Mouse (Mus musculus) adrenal gland, postnatal 14 days (tissue): Measurements from ENCODE around the gene Car6. TPM values are rescaled to one million over a fixed set of nuclear protein-coding genes. Genes with fewer than 3 reads are reported as not detected.

Experiments used
- DNase-seq: peaks from one replicate; pipeline ENCODE4 v3.0.0; 2021; ENCODE audit warnings: mixed read lengths
- total RNA-seq: library from RNA; stranded (reverse); gene quantifications from 2 replicates; pipeline ENCODE4 v1.2.3, GENCODE M21; 2021

The Car6 gene
- total RNA-seq, 1 experiment from 2014 or later, result 0.44 TPM

DNA sequence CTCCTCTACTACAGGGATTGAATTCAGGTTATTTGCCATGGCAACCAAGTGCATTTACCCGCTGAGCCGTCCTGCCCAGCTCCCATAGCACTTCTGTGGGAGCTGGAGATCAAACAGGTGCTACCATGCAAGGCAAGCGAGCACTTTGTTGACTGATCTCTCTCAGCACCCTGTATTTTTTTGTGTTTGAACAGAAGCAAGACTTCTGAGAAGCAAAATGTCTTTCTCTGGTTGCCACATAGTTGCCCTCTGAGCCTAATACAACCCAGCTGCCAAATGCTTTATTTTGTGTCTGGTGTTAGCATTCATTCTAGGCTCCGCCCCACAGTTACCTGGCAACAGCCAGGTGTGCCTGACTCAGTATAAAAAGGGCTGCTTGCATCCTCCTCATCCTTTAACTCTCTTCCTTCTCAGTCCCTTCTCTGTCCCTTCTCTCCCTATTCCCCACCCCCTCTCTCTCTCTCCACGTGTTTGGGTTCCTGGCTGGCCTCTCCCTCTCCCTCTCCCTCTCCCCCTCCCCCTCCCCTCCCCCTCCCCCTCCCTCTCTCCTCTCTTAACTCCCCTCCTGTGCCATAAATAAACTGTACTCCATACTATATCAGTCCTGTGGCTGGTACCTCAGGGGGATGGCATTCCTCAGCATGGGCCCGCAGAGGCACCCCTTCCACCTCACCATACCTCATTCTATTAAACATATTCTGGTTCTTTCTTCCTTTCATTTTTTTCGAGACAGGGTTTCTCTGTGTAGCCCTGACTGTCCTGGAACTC, 27.6 kb upstream of the Car6 start:
- DNase-seq, result no peak

DNA sequence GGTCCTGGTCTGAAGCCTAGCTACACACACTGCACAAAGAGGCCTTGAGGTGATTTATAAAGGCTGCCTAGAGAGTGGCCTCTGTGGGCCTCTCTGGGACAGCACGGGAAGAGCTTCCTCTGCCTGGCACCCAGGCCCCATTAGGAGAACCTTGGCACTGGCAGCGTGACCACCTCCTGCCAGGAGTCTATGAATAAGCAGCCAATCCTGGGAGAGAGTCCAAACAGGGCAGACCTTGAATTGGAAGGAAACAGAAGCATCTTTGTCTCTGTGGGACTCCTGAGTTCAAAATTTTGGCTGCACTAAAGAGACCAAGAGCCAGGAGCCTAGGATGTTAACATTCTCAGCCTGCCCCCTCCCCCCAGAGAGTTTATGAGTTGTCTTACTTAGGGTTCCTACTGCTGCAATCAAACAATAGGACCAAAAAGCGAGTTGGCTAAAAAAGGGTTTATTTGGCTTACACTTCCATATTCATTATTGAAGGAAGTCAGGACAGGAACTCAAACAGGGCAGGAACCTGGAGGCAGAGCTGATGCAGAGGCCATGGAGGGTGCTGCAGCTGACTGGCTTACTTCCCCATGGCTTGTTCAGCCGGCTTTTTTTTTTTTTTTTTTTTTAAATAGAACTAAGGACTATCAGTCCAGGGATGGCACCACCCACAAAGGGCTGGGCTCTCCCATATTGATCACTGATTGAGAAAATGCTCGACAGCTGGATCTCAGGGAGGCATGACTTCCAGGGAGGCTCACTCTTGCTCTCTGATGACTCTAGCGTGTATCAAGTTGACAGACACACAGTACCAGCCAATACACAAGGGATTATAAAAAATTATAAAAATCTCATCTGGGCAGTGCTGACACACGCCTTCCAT, 25.9 kb upstream of the Car6 start:
- peak; percentile 92 for DNase-seq

DNA sequence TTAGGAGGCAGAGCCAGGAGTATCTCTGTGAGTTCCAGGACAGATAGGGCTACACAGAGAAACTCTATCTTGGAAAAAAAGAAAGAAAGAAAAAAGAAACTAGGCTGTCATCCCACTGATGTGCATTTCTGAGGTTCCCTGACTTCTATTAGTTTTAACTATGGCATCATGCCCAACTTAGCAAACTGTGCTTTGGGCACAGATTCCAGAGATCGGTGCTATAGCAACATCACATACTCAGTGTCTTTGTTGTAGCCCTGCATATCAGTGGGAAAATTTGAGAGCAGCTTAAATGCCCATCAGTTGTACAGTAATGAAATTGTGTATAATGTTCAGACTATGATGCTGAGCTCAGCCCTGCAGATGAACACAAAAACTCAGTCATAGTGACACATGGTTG, 24.6 kb upstream of the Car6 start:
- no peak for DNase-seq

DNA sequence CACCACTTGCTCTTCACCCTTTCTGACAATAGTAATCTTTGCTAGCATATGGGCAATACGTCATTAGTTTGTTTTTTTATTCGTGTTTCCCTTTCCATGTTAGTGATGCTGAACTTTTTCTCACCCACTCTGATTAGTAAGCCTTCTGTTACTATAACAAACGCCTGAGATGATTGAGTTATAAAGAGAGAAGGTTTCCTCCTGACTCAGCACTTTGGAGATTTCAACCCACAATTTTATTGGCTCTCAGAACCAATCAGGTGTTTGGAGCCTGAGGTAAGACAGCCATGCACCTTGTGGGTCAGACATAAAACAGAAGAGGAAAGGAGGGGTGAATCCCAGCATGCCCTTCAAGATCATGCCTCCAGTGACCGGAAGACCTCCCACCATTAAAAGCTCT, 22.7 kb upstream of the Car6 start:
- no peak for DNase-seq

DNA sequence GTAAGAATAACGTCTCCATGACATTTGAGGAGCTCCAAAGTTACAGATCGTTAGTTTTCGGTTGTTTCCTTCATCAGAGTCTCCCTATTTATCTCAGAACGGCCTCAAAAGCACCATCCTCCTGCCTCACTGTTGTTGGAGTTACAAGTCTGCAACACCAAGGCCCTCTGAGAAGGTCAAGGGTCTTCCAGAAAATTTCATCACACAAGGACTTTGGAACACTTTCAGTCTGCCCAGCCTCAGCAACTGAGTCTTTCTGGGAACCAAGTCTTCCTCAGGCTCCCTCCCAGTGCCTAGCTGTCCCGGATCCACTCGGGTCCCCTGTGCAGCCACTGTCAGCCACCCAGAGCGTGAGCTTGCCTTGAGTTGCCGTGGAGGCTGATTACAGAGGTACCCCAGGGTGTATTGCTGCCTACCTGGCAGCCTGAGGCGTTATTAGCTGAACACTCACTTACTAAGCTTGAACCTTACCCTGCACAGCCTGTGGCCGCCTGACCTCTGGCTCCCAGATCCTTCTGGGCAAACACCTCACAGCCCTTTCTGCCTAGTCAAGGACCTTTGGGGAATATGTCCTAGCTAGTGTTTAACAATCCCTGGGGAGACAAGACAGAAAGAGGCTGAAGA, 20.0 kb upstream of the Car6 start:
- peak; percentile 48 for DNase-seq

DNA sequence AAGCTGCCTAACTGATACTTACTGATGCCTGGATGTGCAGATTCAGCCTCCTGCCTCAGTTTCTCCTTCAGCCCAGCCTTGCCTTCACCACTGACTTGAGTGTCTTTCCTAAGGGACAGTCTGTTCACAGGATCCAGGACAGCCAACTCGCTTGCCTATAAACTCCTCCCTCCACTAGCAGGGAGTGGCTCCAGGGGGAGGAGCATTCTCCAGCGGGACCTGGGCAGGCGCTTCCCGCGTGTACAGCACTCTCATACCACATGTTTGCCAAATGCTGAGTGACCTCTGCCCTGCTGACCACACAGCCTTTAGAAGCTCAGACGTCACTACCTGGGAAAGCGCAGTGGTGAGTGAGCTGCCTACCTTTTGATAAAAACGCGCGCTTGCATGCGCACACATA, 19.5 kb upstream of the Car6 start:
- peak; percentile 86 for DNase-seq

DNA sequence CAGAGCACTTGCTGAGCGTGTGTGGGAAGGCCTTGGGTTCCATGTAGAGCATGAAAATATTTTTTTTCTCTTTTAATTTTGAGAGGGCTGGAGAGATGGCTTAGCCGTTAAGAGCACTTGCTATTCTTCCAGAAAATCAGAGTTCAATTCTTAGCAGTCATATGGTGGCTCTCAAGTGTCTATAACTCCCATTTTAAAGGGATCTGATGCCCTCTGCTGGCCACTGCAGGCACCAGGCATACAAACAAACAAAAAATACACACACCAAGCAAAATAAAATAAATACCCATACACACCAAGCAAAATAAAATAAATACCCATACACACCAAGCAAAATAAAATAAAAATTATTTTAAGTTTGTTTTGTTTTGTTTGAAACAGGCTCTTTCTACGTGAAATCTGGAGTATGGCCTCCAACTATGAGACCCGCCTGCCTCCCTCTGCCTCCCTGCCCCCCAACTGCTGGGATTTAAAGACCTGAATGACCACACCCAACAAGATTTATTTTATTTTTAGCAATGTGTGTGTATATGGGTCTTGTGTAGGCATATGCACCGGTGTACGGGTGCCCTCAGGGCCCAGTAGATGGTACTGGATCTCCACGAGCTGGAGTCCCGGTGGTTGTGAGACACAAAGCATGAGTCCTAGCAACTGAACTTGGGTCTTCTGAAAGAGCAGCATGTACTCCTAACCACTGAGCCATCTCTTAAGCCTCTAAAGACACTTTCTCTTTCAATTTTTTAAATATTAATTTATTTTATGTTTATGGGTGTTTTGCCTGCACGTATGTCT, 18.6 kb upstream of the Car6 start:
- peak; percentile 74 for DNase-seq

DNA sequence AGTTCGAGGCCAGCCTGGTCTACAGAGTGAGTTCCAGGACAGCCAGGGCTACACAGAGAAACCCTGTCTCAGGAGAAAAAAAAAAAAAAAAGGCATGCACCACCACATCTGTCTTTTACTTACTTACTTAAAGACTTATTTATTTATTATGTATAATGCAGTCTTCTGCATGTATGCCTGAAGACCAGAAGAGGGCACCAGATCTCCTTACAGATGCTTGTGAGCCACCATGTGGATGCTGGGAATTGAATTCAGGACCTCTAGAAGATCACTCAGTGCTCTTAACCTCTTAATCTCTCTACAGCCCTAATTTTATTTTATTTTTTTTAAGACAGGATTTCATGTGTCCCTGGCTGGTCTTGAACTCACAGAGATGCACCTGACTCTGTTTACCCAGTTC, 16.8 kb upstream of the Car6 start:
- no peak for DNase-seq

DNA sequence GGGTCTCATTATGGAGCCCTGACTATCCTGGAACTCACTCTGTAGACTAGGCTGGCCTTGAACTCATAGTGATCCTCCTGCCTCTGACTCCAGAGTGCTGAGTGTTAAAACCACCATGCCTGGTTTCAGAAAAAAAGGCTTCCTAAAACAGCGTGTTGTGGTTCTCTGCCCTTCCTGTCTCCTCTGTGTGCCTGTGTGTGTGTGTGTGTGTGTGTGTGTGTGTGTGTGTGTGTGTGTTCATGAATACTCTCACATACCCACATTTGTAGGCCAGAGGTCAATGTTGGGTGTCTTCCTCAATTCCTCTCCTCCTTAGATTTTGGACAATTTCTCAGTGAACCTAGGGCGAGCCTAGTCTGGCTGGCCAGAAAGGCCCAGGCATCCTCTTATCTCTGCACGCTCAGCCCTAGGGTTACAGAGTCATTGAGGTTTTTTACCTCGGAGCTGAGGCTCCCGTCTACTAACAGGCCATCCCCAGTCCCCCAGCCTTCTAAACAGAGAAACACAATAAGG, 16.0 kb upstream of the Car6 start:
- DNase-seq, result no peak

DNA sequence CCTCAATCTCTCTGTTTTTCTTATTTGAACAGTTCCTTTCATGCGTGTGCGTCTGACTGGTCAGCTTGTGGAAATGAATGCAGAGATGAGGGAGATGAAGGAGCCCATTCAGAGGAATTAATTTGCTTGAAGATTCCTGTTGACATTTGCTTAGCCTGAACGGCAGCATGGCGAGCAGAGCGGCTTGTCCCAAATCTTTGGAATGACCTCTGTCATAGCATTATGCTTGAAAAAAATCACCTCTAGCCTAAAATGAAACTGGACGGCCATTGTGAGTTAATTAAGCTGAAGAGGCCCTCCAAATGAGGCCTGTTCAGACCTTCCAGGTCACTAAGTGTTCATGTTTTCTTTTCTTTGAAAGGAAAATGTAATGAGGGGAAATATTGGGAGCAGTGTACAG, 15.3 kb upstream of the Car6 start:
- no peak for DNase-seq

DNA sequence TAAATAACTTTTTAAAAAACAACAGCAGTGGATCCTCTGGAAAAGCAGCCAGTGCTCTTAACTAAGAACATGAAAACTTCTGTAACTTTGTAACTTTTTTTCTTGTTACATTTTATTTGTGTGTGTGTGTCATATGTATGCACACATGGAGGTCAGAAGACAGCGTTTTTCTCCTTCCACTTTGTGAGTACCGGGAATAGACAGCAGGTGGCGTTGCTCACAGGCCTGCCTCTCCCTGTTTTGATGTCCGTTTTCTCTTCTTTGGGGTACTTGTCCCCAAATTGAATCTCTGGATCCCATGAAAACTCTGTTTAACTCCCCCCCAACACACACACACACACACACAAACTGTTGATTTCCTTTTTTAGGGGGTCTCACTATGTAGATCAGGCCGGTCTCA, 12.8 kb upstream of the Car6 start:
- DNase-seq, result no peak

DNA sequence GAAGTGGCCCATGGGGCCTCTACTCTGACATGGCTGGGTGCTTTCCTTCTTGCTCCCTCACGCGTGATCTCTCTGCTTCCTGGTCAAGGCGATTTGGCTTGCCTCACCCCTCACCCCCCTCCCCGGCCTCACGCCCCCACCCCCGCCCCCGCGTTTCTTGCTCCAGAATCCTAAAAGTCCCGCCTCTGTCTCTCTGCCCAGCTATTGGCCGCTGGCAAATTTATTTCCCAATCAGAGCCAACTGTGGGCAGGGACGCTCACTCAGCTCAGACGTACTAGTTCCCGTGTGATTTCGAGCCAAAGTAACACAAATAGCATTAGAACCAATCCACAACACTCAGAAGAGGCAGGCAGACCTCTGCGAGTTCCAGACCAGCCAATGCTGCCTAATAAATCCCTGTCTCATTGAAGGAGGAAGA, 11.4 kb upstream of the Car6 start:
- peak; percentile 82 for DNase-seq

DNA sequence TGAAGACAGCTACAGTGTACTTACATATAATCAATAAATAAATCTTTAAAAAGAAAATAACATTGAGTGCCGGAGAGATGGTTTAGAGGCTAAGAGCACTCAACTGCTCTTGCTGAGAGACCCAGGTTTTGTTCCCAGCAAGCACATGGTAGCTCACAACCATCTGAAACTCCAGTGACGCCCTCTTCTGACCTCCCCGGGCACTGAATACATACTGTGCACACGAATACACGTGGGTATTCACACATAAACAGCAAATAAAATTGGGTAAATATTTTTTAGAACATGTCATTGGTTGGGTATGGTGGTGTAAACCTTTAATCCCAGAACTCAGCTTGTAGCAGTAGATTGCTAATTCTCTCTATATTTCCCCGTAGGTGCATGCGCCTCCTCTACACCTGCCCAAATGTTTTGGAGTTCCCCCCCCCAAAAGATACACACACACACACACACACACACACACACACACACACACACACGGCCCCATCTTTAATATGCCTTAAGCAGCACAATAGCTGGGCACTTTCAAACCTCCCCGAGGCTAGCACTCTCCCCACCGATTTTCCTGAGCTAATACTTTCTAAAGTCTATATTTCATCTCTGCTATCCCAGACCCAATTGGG, 10.9 kb upstream of the Car6 start:
- no peak for DNase-seq

DNA sequence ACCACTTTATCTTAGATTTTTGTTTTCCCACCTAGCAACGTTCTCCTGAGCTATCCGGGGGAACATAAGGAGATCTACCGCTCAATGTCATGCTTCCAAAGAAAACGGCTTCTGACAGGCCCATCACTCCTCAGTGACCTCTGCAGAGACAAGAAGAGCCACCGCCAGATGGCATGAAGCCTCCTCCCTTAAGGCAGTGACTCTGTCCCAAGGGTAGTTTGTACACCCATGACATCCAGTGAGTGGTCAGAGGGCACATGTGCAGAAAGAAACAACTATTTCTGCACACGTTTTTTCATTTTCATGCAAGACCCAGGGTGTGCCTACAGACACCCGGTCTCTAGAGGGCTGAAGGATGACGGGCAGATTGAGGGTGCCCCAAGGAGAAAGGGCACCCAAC, 9.2 kb upstream of the Car6 start:
- no peak for DNase-seq

DNA sequence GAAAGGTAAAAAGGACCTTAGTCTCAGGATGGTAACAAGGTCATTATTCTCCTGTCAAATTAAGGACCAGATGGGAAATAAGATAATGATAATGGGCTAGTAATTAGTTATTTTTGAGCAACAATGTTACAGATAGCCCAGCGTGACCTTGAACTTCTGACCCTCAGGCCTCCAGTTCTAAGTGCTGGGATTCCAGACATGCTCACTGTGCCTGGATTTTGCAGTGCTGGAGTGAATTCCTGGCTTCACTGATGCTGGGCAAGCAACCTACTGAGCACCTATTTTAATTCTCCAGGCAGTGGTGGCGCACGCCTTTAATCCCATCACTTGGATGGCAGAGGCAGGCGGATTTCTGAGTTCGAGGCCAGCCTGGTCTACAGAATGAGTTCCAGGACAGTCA, 8.6 kb upstream of the Car6 start:
- no peak for DNase-seq

DNA sequence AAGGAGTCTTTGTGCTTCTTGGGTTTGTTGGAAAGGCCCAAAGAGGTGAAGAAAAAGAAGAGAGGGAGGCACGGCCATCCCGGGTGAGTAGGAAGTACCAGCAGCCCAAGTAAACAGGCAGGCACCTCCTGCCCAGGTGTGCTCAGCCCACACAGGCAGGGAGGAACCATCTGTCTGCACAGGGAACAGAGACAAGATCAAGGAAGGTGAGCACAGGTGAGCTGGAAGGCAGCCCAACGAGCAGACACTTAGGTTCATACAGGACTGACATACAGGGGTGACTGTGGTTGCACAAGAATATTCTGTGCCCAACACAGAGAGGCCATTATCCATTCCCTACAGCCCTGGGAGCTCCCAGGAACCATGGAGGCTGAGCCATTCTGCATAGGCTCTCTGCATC, 3.7 kb upstream of the Car6 start:
- DNase-seq, result no peak

DNA sequence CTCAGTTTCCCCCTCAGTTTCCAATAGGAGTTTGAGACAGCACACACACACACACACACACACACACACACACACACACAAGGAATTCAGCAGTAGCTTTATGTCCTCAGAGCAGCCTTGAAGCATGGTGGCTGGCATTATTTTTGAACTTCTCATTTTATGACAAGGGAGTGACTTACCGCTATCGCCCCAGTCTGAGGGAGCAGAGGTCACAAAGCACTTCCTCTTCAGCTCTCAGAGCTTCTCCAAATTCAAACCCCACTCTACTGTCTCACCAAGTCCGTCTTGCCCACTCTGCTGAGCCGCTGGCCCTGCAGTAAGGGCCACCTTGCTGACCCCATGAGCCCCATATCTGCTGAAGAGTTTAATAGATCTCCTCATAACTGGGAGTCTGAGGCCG, 1.6 kb upstream of the Car6 start:
- no peak for DNase-seq

DNA sequence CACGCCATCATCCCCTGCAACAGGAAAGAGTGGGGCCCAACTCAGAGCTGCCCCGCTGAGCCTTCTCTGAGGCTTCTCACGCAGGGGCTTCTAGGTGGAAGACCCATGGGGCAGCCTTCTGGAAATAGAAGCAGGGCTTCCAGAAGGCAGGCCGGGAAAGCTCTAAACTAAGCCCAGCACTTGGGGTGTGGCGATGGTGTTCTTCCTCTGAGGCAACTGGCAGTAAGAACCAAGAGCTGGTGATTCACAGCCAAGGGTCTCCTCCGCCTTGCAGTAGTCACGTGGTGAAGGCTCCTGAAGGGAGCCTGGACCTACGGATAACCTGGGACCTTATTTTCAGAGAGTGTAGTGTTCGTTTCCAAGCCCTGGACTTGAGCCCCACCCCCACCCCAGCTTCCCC, 2.9 kb downstream of the Car6 start:
- DNase-seq, result no peak

DNA sequence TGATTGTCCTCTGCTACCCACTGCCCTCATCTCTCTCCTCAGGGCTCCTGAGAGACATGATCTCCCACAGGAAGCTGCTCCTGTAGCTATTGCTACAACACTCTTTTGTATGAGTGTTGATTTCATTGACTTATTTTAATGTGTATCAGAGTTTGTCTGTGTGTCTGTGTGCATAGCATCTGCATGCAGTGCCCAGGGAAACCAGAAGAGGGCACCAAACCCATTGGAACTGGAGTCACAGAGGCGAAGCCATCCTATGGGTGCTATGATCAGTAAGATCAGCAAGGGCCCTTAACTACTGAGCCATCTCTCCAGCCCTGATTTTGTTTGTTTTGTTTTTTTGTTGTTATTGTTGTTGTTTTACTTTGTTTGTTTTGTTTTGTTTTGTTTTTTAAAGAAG, 7.2 kb downstream of the Car6 start:
- peak; percentile 75 for DNase-seq

DNA sequence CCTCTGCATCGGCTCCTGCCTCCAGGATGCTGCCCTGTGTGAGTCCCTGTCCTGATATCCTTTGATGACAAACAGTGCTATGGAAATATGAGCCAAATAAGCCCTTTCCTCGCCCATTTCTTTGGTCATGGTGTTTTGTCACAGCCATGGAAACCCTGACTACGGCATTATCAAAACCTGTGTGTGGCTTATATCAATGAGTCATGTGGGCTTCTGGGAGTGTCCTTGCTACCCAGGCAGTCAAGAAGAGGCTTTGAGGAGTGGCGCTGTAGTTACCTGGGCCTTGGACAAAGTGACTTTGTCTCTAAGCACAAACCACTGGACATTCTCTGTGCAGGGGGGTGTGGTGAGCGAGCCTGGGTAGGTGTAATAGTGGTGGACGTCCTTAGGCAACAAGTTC, 8.9 kb downstream of the Car6 start:
- DNase-seq, result no peak

DNA sequence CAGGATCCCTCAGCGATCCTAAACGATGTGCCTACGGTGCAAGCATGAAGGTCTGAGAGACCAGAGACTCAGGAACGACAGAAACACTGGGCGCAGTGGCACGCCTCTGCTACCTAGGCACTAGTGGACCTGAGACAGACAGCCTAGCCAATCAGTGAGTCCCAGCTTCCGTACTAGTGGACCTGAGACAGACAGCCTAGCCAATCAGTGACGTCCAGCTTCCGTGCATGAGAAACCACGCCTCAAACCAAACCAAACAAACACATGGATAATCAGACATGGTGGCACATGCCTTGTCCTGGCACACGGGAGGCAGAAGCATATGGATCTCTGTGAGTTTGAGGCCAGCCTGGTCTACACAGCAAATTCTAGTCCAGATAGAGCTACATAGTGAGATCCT, 12.9 kb downstream of the Car6 start:
- DNase-seq, result no peak

DNA sequence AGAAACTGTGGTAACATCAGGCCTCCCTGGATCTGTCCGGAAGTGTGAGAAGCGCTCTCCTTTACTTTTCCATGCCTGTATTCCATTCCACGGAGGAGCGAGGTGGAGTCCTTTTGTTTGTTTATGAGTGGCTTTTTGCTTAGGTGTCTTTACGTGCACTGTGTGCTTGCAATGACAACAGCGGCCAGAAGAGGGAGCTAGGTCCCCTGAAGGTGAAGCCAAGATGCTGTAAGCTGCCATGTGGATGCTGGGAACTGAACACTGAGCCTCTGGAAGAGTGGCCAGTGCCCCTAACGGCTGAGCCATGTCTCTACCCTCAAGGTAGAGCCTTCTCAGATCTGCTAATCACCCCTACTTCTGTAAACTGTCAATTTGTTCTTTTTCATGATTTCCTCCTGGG, 19.8 kb downstream of the Car6 start:
- no peak for DNase-seq
